Mouse (Mus musculus): ENCODE data around the gene Shb. TPM values are rescaled to one million over a fixed set of nuclear protein-coding genes. Genes with fewer than 3 reads are reported as not detected.

The Shb gene
- polyA plus RNA-seq, 1 experiment, result 46.3 TPM

- Histone ChIP-seq H3K27me3 (ENCODE audit: control insufficient read depth, insufficient read depth, insufficient read length) (peaks cover 52% of the 10 kb centered on the region), H3K79me2 (ENCODE audit: control insufficient read depth, insufficient read depth) (no peaks in the 10 kb centered on the region), H3K4me3 (no peak overlapping the region), H3K4me2 (ENCODE audit: low read depth) (no peak overlapping the region), H3ac (ENCODE audit: control insufficient read depth, insufficient read length) (no peak overlapping the region), H3K36me3 (ENCODE audit: control insufficient read depth, insufficient read depth) (no peaks in the 10 kb centered on the region)
- TF ChIP-seq REST (IDR thresholded peaks at IDR 0.05; ENCODE audit: insufficient read depth, insufficient read length), result no peak
Measured at GRCm38 (mm10) chr4:45569521-45569920, 37.3 kb upstream of the Shb start.

GRCm38 (mm10) chr4:45558211-45558610 is 25.9 kb upstream of the Shb start:
- TF ChIP-seq TCF12 (IDR thresholded peaks at IDR 0.05; ENCODE audit: insufficient read depth, poor library complexity, severe bottlenecking), result no peak
- no peak for TF ChIP-seq MYOG (IDR thresholded peaks at IDR 0.05; ENCODE audit: control insufficient read depth in 1 of 3, insufficient read depth in 1 of 3, insufficient read length in 2 of 3, low read depth in 2 of 3)
- TF ChIP-seq SRF (IDR thresholded peaks at IDR 0.05; ENCODE audit: control insufficient read depth, insufficient read length, low read depth), result no peak
- no peak for TF ChIP-seq E2F4 (IDR thresholded peaks at IDR 0.05; ENCODE audit: insufficient read depth)
- no peak for TF ChIP-seq MYOD1 (IDR thresholded peaks at IDR 0.05; ENCODE audit: control insufficient read depth in 1 of 3, insufficient read length in 2 of 3, low read depth in 2 of 3)
- TF ChIP-seq POLR2A (IDR thresholded peaks at IDR 0.05; ENCODE audit: insufficient read length, low read depth), result no peak
- no peak for TF ChIP-seq CEBPB (IDR thresholded peaks at IDR 0.05; ENCODE audit: insufficient read depth, poor library complexity, severe bottlenecking)
- Histone ChIP-seq H3ac (ENCODE audit: control insufficient read depth, insufficient read length) (no peak overlapping the region), H3K27me3 (ENCODE audit: control insufficient read depth, insufficient read depth, insufficient read length) (peaks cover 37% of the 10 kb centered on the region), H3K79me2 (ENCODE audit: control insufficient read depth, insufficient read depth) (no peaks in the 10 kb centered on the region), H3K4me2 (ENCODE audit: low read depth) (no peak overlapping the region), H3K4me3 (no peak overlapping the region), H3K36me3 (ENCODE audit: control insufficient read depth, insufficient read depth) (no peaks in the 10 kb centered on the region)

GRCm38 (mm10) chr4:45552571-45552970 is 20.3 kb upstream of the Shb start:
- TF ChIP-seq MAX (IDR thresholded peaks at IDR 0.05; ENCODE audit: low read depth), result no peak
- no peak for TF ChIP-seq SRF (IDR thresholded peaks at IDR 0.05; ENCODE audit: control insufficient read depth, insufficient read length, low read depth)
- TF ChIP-seq E2F4 (IDR thresholded peaks at IDR 0.05; ENCODE audit: insufficient read depth), result no peak
- TF ChIP-seq TCF12 (IDR thresholded peaks at IDR 0.05; ENCODE audit: insufficient read depth, poor library complexity, severe bottlenecking), result no peak
- TF ChIP-seq MYOD1 (IDR thresholded peaks at IDR 0.05; ENCODE audit: control insufficient read depth in 1 of 3, insufficient read length in 2 of 3, low read depth in 2 of 3), result no peak
- no peak for TF ChIP-seq TCF3 (IDR thresholded peaks at IDR 0.05; ENCODE audit: insufficient read length, low read depth)
- no peak for TF ChIP-seq CEBPB (IDR thresholded peaks at IDR 0.05; ENCODE audit: insufficient read depth, poor library complexity, severe bottlenecking)
- no peak for TF ChIP-seq REST (IDR thresholded peaks at IDR 0.05; ENCODE audit: insufficient read depth, insufficient read length)
- TF ChIP-seq USF1 (IDR thresholded peaks at IDR 0.05; ENCODE audit: low read depth), result no peak
- no peak overlapping the region for H3K4me2 ChIP-seq (ENCODE audit: low read depth)
- no peak overlapping the region for H3ac ChIP-seq (ENCODE audit: control insufficient read depth, insufficient read length)
- H3K4me3 ChIP-seq, result no peak overlapping the region
- H3K36me3 ChIP-seq (ENCODE audit: control insufficient read depth, insufficient read depth), result no peaks in the 10 kb centered on the region
- H3K27me3 ChIP-seq (ENCODE audit: control insufficient read depth, insufficient read depth, insufficient read length), result peaks cover 33% of the 10 kb centered on the region
- no peaks in the 10 kb centered on the region for H3K79me2 ChIP-seq (ENCODE audit: control insufficient read depth, insufficient read depth)

- no peak overlapping the region for H3ac ChIP-seq (ENCODE audit: control insufficient read depth, insufficient read length)
- H3K4me3 ChIP-seq, result no peak overlapping the region
- H3K79me2 ChIP-seq (ENCODE audit: control insufficient read depth, insufficient read depth), result no peaks in the 10 kb centered on the region
- no peaks in the 10 kb centered on the region for H3K36me3 ChIP-seq (ENCODE audit: control insufficient read depth, insufficient read depth)
- H3K4me2 ChIP-seq (ENCODE audit: low read depth), result no peak overlapping the region
- H3K27me3 ChIP-seq (ENCODE audit: control insufficient read depth, insufficient read depth, insufficient read length), result peaks cover 33% of the 10 kb centered on the region
- TF ChIP-seq TCF3 (IDR thresholded peaks at IDR 0.05; ENCODE audit: insufficient read length, low read depth), result no peak
- TF ChIP-seq REST (IDR thresholded peaks at IDR 0.05; ENCODE audit: insufficient read depth, insufficient read length), result no peak
- TF ChIP-seq POLR2AphosphoS2 (IDR thresholded peaks at IDR 0.05; ENCODE audit: insufficient read length, low read depth), result no peak
- no peak for TF ChIP-seq MAX (IDR thresholded peaks at IDR 0.05; ENCODE audit: low read depth)
- TF ChIP-seq SRF (IDR thresholded peaks at IDR 0.05; ENCODE audit: control insufficient read depth, insufficient read length, low read depth), result no peak
Measured at GRCm38 (mm10) chr4:45550970-45551369, 18.7 kb upstream of the Shb start.

GRCm38 (mm10) chr4:45549514-45549913 is 17.2 kb upstream of the Shb start:
- no peaks in the 10 kb centered on the region for H3K36me3 ChIP-seq (ENCODE audit: control insufficient read depth, insufficient read depth)

GRCm38 (mm10) chr4:45545851-45546250 is 13.6 kb upstream of the Shb start:
- Histone ChIP-seq H3K79me2 (ENCODE audit: control insufficient read depth, insufficient read depth) (no peaks in the 10 kb centered on the region), H3K36me3 (ENCODE audit: control insufficient read depth, insufficient read depth) (no peaks in the 10 kb centered on the region), H3K27me3 (ENCODE audit: control insufficient read depth, insufficient read depth, insufficient read length) (peaks cover 5% of the 10 kb centered on the region), H3ac (ENCODE audit: control insufficient read depth, insufficient read length) (no peak overlapping the region), H3K4me3 (no peak overlapping the region), H3K4me2 (ENCODE audit: low read depth) (peak overlapping the region; percentile 0)
- no peak for TF ChIP-seq MYOD1 (IDR thresholded peaks at IDR 0.05; ENCODE audit: control insufficient read depth in 1 of 3, insufficient read length in 2 of 3, low read depth in 2 of 3)
- TF ChIP-seq POLR2AphosphoS2 (IDR thresholded peaks at IDR 0.05; ENCODE audit: insufficient read length, low read depth), result no peak
- no peak for TF ChIP-seq REST (IDR thresholded peaks at IDR 0.05; ENCODE audit: insufficient read depth, insufficient read length)
- no peak for TF ChIP-seq E2F4 (IDR thresholded peaks at IDR 0.05; ENCODE audit: insufficient read depth)
- TF ChIP-seq USF1 (IDR thresholded peaks at IDR 0.05; ENCODE audit: low read depth), result no peak
- TF ChIP-seq MAX (IDR thresholded peaks at IDR 0.05; ENCODE audit: low read depth), result no peak
- TF ChIP-seq SRF (IDR thresholded peaks at IDR 0.05; ENCODE audit: control insufficient read depth, insufficient read length, low read depth), result no peak

More at GRCm38 (mm10) chr4:45549514-45549913, 17.2 kb upstream of the Shb start:
- no peak overlapping the region for H3K4me3 ChIP-seq
- H3ac ChIP-seq (ENCODE audit: control insufficient read depth, insufficient read length), result no peak overlapping the region
- no peak overlapping the region for H3K4me2 ChIP-seq (ENCODE audit: low read depth)
- H3K27me3 ChIP-seq (ENCODE audit: control insufficient read depth, insufficient read depth, insufficient read length), result peaks cover 24% of the 10 kb centered on the region
- TF ChIP-seq USF1 (IDR thresholded peaks at IDR 0.05; ENCODE audit: low read depth), result no peak
- TF ChIP-seq CEBPB (IDR thresholded peaks at IDR 0.05; ENCODE audit: insufficient read depth, poor library complexity, severe bottlenecking), result no peak
- TF ChIP-seq TCF12 (IDR thresholded peaks at IDR 0.05; ENCODE audit: insufficient read depth, poor library complexity, severe bottlenecking), result no peak
- peak in 2 of 3 experiments; percentile 47 to 51 for TF ChIP-seq MYOG (IDR thresholded peaks at IDR 0.05; ENCODE audit: control insufficient read depth in 1 of 3, insufficient read depth in 1 of 3, insufficient read length in 2 of 3, low read depth in 2 of 3)
- H3K79me2 ChIP-seq (ENCODE audit: control insufficient read depth, insufficient read depth), result no peaks in the 10 kb centered on the region

All from myocyte (in vitro differentiated cells).